ENCODE assay signal across 19 mouse cellular contexts in genomic region chr7:101982735-101983134, GRCm38 (mm10). TPM values are rescaled to one million over a fixed set of nuclear protein-coding genes. Genes with fewer than 3 reads are reported as not detected.
DNase-seq lines count a peak whose midpoint lies in the region; ATAC-seq and TF ChIP-seq lines count a peak whose summit lies in the region.
"Had no signal": no experiment of that assay in that cellular context is flagged by ENCODE, and none has a peak within 500 bp of the region (broad histone marks: within the 10 kb centered on the region; RNA-seq: fewer than 3 reads in every experiment).

No protein-coding gene starts in this region.

- no peak overlapping the region for H3K27ac ChIP-seq in heart, embryonic 10.5 days
- peak overlapping the region; percentile 70; the same call in 1 of the 2 replicates for H3K27ac ChIP-seq in small intestine, adult 2 months (ENCODE audit: insufficient read depth, low read depth, low read length)
- H3K27ac ChIP-seq: forebrain, embryonic 12.5 days; heart, embryonic 15.5 days; hindbrain, embryonic 10.5 days; layer of hippocampus, adult 2 months; limb, embryonic 15.5 days; lung, embryonic 15.5 days had no signal

- peaks cover 53% of the 10 kb centered on the region for H3K36me3 ChIP-seq in heart, embryonic 10.5 days
- H3K36me3 ChIP-seq in small intestine, adult 2 months (ENCODE audit: control insufficient read depth, insufficient read depth, low read length): peaks cover 19% of the 10 kb centered on the region

- H3K27me3 ChIP-seq in heart, embryonic 10.5 days (ENCODE audit: insufficient read depth, poor library complexity, severe bottlenecking): no peaks in the 10 kb centered on the region
- no peaks in the 10 kb centered on the region for H3K27me3 ChIP-seq in small intestine, adult 2 months (ENCODE audit: control insufficient read depth, insufficient read depth, low read length)
- H3K27me3 ChIP-seq: CH12.LX; forebrain, embryonic 12.5 days; heart, embryonic 15.5 days; limb, embryonic 15.5 days; lung, embryonic 15.5 days had no signal

- intact Hi-C loops in heart, postnatal 25 days (cut with DNase I): no loop called here

- H3K4me1 ChIP-seq in heart, embryonic 10.5 days: no peaks in the 10 kb centered on the region
- H3K4me1 ChIP-seq in small intestine, adult 2 months (ENCODE audit: control insufficient read depth, insufficient read depth, insufficient read length, low read length): peaks cover 14% of the 10 kb centered on the region
- H3K4me1 ChIP-seq: forebrain, embryonic 12.5 days; heart, embryonic 15.5 days; hindbrain, embryonic 10.5 days; limb, embryonic 15.5 days; lung, embryonic 15.5 days had no signal

- 86% methylated on average over 1 of the region's 1 CpGs for WGBS in heart, embryonic 10.5 days
- 20% methylated on average over 1 of the region's 1 CpGs for WGBS in small intestine, adult 2 months

- H3K9me3 ChIP-seq in heart, embryonic 10.5 days: no peaks in the 10 kb centered on the region
- H3K9me3 ChIP-seq: forebrain, embryonic 12.5 days; heart, embryonic 15.5 days; hindbrain, embryonic 10.5 days; limb, embryonic 15.5 days; lung, embryonic 15.5 days had no signal

- H3K4me3 ChIP-seq in heart, embryonic 10.5 days: no peak overlapping the region
- no peak overlapping the region for H3K4me3 ChIP-seq in small intestine, adult 2 months (ENCODE audit: low read depth, low read length)
- H3K4me3 ChIP-seq: forebrain, embryonic 12.5 days; heart, embryonic 15.5 days; hindbrain, embryonic 10.5 days; layer of hippocampus, adult 2 months; limb, embryonic 15.5 days; lung, embryonic 15.5 days had no signal

- ATAC-seq in erythroid progenitor cell, adult 5-6 weeks (replicated peaks; ENCODE audit: low FRiP score, poor library complexity, severe bottlenecking): 0 out of 2 replicates have a peak, but pooled peaks have one; percentile 12

- peak; percentile 67 for DNase-seq in heart, embryonic 10.5 days (ENCODE audit: low spot score)
- no peak for DNase-seq in heart, postnatal 25 days (ENCODE audit: low spot score)
- peak; percentile 64 to 65 for DNase-seq in kidney, adult 8-10 months
- DNase-seq in kidney, postnatal 10 days: no peak
- no peak for DNase-seq in right cerebral cortex, postnatal 14 days
- no peak for DNase-seq in layer of hippocampus, adult 8-10 months (ENCODE audit: low spot score in 2 of 2)
- DNase-seq: adrenal gland, postnatal 14 days; cerebellum, adult 11 months; cerebellum, postnatal 10 days; midbrain, embryonic 14.5 days had no signal

- no peak; the same call in 1 of the 2 replicates for TF ChIP-seq POLR2A in small intestine, adult 2 months (IDR thresholded peaks at IDR 0.05; ENCODE audit: low read depth, low read length)

- no peak for TF ChIP-seq CTCF in small intestine, adult 2 months (IDR thresholded peaks at IDR 0.05; ENCODE audit: extremely low read depth, insufficient read length, insufficient replicate concordance, low read depth, low read length)

RNA-seq across cellular contexts. Expression of gene Il18bp, which starts 35.8 kb away (rescaled TPM):
- polyA plus RNA-seq in heart, embryonic 10.5 days (2016; fragmentation: Nextera tagmentation; extraction: Ambion mirVana): 2.4 and 2.5 TPM in 2 replicates
- total RNA-seq in heart, postnatal 25 days (2021): 1 to 10 TPM; 6.5 to 6.8 TPM
- 10.1 and 23.5 TPM in 2 replicates for total RNA-seq in erythroid progenitor cell, adult 5-6 weeks (2015; ENCODE audit: low replicate concordance)
- total RNA-seq in erythroid progenitor cell, adult 5-6 weeks (2017; ENCODE audit: low replicate concordance): 3.7 and 10.2 TPM in 2 replicates
- 6.2 and 11.2 TPM in 2 replicates for polyA plus RNA-seq in small intestine, adult 2 months (2012; rRNA removed)
- total RNA-seq in layer of hippocampus, adult 8-10 months (2022): 10 to 100 TPM in 3 of 4 experiments, 1 to 10 TPM in 1; 8.3 to 12.9 (median 11.1) TPM

RNA-seq across cellular contexts. Expression of gene Numa1, which starts 48.8 kb away (rescaled TPM):
- 58.6 and 59.5 TPM in 2 replicates for polyA plus RNA-seq in heart, embryonic 10.5 days (2016; fragmentation: Nextera tagmentation; extraction: Ambion mirVana)
- 10 to 100 TPM; 88.4 to 93.0 TPM for total RNA-seq in heart, postnatal 25 days (2021)
- 177 and 218 TPM in 2 replicates for total RNA-seq in erythroid progenitor cell, adult 5-6 weeks (2015; ENCODE audit: low replicate concordance)
- total RNA-seq in erythroid progenitor cell, adult 5-6 weeks (2017; ENCODE audit: low replicate concordance): 324 and 405 TPM in 2 replicates
- 43.1 and 63.1 TPM in 2 replicates for polyA plus RNA-seq in small intestine, adult 2 months (2012; rRNA removed)
- 100 to 1,000 TPM in 3 of 4 experiments, 10 to 100 TPM in 1; 99.7 to 129 (median 117) TPM for total RNA-seq in layer of hippocampus, adult 8-10 months (2022)

RNA-seq across cellular contexts. Expression of gene Lrrc51, which starts 49.0 kb away (rescaled TPM):
- polyA plus RNA-seq in heart, embryonic 10.5 days (2016; fragmentation: Nextera tagmentation; extraction: Ambion mirVana): 7.6 and 9.4 TPM in 2 replicates
- 1 to 10 TPM; 3.3 to 4.1 TPM for total RNA-seq in heart, postnatal 25 days (2021)
- 6.1 TPM in 1 of 2 replicates, not detected in the other for total RNA-seq in erythroid progenitor cell, adult 5-6 weeks (2015; ENCODE audit: low replicate concordance)
- 4.6 TPM in 1 of 2 replicates, not detected in the other for total RNA-seq in erythroid progenitor cell, adult 5-6 weeks (2017; ENCODE audit: low replicate concordance)
- polyA plus RNA-seq in small intestine, adult 2 months (2012; rRNA removed): 2.8 and 3.4 TPM in 2 replicates
- total RNA-seq in layer of hippocampus, adult 8-10 months (2022): 1 to 10 TPM; 5.8 to 7.9 (median 6.1) TPM

Comparison
In these comparisons a context has a peak if more than half of its experiments do, and no peak if none do; other contexts are left out.
1. DNase-seq: peak in heart, embryonic 10.5 days (single experiment) and kidney, adult 8-10 months (2 of 2); none in heart, postnatal 25 days (single experiment), kidney, postnatal 10 days (single experiment), right cerebral cortex, postnatal 14 days (single experiment) and layer of hippocampus, adult 8-10 months (0 of 2).